Mouse (Mus musculus): Measurements from ENCODE around the gene Rerg.

GRCm38 (mm10) chr6:137087956-137088355 lies 82.3 kb downstream of the Rerg start:
- TF ChIP-seq CTCF (IDR thresholded peaks at IDR 0.05; ENCODE audit: low read depth, low read length) (no peak), GATA1 (IDR thresholded peaks at IDR 0.05; ENCODE audit: borderline replicate concordance, low read length) (no peak), POLR2AphosphoS5 (IDR thresholded peaks at IDR 0.05; ENCODE audit: insufficient replicate concordance, low read depth, low read length) (no peak), TAL1 (conservative IDR thresholded peaks at IDR 0.05; ENCODE audit: low read depth, low read length) (no peak), GATA2 (IDR thresholded peaks at IDR 0.05; ENCODE audit: borderline replicate concordance, low read depth, low read length) (no peak)

All from G1E (cell line).